Mouse (Mus musculus): ENCODE measurements at regions not wholly inside any gene's neighbourhood (a gene's known extent, or its start where the extent isn't known, plus 50 kb on each side); places are given as distances from the start of the nearest gene placed in this dataset.

DNA sequence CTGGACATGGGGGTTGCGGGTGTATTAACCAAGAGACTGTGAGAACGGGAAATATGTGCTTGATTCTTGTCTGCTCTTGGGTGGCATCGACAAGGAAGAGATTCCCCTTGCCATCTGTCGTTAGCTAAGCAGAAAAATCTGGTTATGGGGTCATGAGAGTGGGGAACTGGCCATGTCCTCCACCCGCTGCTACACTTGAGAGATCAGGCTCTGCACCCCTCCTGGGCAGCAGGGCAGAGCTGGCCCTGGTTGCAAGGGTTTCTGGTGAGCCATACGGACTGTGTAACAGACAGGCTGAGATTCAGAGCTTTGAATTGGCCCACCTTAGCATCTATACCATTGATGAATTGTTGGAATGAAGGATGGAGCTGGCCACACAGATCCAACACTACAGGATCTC, 1048.1 kb upstream of the Tmprss15 start:
- H3K4me1 ChIP-seq, result no peaks in the 10 kb centered on the region
- H3K27me3 ChIP-seq, result no peaks in the 10 kb centered on the region
- no peaks in the 10 kb centered on the region for H3K9me3 ChIP-seq
- no peak overlapping the region for H3K4me3 ChIP-seq
- H3K27ac ChIP-seq, result no peak overlapping the region
- no peaks in the 10 kb centered on the region for H3K36me3 ChIP-seq
- WGBS, result 84% methylated on average over 6 of the region's 6 CpGs
- ATAC-seq (ENCODE audit: insufficient number of reproducible peaks, insufficient read depth, low FRiP score, low TSS enrichment, low read depth), result no peak
- no peak overlapping the region for H3K4me2 ChIP-seq
- no peak overlapping the region for H3K9ac ChIP-seq

DNA sequence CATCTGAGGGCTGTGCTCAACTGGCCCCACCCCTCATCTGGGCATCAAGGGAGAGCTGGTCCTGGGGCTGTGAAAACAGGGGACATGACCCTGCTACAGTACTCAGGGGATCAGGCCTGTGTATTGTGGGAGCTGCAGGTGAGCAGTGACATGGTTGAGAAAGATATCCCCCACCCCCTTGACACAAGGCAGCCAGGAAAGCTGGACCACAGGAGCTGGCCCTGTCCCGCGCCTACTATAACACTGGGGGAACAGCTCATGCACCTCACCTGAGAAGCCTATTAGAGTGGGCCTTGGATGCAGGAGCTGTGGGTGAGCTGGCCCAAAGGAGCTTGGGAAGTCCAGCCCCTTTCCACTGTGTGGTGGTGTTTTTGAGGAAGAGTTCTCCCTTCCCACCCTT, 1047.3 kb upstream of the Tmprss15 start:
- ATAC-seq (ENCODE audit: insufficient number of reproducible peaks, insufficient read depth, low FRiP score, low TSS enrichment, low read depth), result peak; percentile 37; the same call in 1 of the 2 replicates
- H3K4me2 ChIP-seq, result no peak overlapping the region
- H3K4me1 ChIP-seq, result no peaks in the 10 kb centered on the region
- WGBS, result 98% methylated on average over 2 of the region's 2 CpGs
- H3K9me3 ChIP-seq, result no peaks in the 10 kb centered on the region
- H3K36me3 ChIP-seq, result no peaks in the 10 kb centered on the region
- no peaks in the 10 kb centered on the region for H3K27me3 ChIP-seq
- H3K9ac ChIP-seq, result no peak overlapping the region
- H3K27ac ChIP-seq, result no peak overlapping the region
- H3K4me3 ChIP-seq, result no peak overlapping the region
